Mouse (Mus musculus): ENCODE measurements around the gene Ddx39b.
"Not testable (repeated sequence)": the region's sequence is repeated elsewhere in the genome, so short reads cannot be mapped to it uniquely, and the experiment has no call there.

Gene Ddx39b

DNA sequence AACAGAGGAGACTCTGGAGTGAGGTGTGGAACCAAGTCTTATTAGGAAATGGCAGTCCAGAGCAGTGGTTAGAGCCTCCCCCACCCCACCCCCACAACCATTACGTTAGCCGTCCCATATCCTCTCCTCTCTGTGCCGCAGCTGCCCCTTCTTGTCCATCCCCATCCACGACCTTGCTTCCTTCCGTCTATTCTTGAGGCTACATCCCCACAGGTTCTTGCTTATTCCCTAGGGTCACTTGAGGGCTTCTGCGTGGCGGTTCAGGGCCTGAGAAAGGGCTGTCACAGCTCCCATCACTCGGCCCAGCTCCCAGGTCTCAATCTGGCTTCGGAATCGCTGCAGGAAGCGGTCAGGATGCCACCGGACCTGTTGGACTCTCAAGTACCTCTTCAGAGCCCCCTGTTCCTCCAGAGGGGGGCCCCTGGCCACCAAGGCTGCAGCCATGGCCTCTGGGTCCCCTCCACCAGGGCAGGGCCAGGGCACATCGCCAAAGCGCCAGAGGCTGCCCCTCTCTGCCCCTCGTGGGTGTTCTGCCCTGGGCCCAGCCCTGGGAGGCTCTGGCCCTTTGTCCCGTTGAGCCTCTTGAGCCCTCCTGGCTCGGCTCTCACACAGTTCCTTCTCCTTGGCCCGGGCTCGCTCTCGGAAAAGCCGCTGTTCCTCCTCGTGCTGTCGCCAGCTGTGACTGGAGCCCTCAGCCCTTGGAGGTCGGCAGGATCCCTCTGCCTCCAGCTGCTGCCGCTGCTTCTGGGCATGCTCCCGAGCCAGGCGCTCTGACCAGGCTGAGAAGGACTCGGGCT, 21.2 kb upstream of the Ddx39b start, which contains the start of gene Gm16181:
Gm16181 (plus strand) TSS at position 679 of the 797 bp plus-strand sequence.
- DNase-seq = peak; percentile 52

GRCm38 (mm10) chr17:35222299-35222698, 19.2 kb upstream of the Ddx39b start:
- DNase-seq = peak; percentile 63

GRCm38 (mm10) chr17:35224641-35225040, 16.9 kb upstream of the Ddx39b start:
- no peak for DNase-seq

DNA sequence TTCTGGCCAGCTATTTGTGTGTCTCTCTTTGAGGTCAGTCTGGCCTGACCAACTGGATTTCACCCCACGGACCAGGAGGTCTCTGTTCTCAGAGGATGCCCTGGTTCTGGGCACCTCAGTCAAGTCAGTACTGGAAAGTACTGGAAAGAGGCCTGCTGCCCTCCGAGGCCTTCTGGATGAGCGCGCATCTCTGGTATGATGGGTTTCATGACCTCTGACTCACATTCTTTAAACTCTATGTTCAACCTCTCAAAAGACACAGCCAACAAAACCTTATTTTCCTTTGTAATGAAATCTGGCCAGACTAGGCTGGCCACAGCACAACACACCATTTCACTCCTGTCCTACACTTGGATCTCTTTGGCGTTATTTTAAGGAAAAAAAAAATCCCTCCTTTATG, 16.1 kb upstream of the Ddx39b start:
- no peak for DNase-seq

GRCm38 (mm10) chr17:35226561-35227046, 14.9 kb upstream of the Ddx39b start:
- no peak for DNase-seq

GRCm38 (mm10) chr17:35231022-35231421, 10.5 kb upstream of the Ddx39b start:
- DNase-seq = no peak

GRCm38 (mm10) chr17:35232043-35232442, 9.5 kb upstream of the Ddx39b start:
- peak; percentile 92 for DNase-seq

GRCm38 (mm10) chr17:35232659-35233058, 8.9 kb upstream of the Ddx39b start:
- DNase-seq = no peak

GRCm38 (mm10) chr17:35233114-35233980, 8.2 kb upstream of the Ddx39b start, which contains the start of gene Atp6v1g2:
Atp6v1g2 (plus strand) TSS chr17:35233660.
- DNase-seq = peak; percentile 64

DNA sequence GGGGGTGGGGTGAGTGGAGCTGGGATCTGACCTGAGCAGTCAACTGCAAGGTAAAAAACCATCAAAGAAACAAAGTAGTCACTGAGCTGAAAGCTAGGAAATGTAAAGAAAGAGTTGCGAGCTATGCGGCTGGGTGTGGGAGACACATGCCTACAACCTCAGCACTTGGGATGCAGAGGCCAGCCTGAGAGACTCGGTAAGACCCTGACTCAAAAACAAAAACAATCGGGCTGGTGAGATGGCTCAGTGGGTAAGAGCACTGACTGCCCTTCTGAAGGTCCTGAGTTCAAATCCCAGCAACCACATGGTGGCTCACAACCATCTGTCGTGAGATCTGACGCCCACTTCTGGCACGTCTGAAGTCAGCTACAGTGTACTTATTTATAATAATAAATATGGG, 7.5 kb upstream of the Ddx39b start:
- DNase-seq = not testable (repeated sequence)

DNA sequence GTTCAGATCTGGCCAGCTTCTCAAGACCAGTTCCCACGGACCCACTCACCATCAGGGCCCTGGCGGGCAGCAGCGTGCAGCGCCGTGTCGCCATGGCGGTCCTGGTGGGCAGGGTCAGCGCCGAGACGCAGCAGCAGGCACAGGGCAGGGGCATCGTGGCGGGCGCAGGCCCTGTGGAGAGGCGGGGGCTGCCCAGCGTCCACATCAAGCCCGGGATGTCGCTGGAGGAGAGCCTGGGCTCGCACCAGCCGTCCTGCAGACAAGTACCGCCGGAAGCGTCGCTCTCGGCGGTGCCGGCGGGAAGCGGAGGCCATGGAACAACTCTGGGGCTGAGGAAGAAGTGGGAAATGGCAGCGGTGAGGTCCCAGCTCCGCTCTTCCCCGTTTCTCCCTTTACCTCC, 6.6 kb upstream of the Ddx39b start:
- DNase-seq = no peak

DNA sequence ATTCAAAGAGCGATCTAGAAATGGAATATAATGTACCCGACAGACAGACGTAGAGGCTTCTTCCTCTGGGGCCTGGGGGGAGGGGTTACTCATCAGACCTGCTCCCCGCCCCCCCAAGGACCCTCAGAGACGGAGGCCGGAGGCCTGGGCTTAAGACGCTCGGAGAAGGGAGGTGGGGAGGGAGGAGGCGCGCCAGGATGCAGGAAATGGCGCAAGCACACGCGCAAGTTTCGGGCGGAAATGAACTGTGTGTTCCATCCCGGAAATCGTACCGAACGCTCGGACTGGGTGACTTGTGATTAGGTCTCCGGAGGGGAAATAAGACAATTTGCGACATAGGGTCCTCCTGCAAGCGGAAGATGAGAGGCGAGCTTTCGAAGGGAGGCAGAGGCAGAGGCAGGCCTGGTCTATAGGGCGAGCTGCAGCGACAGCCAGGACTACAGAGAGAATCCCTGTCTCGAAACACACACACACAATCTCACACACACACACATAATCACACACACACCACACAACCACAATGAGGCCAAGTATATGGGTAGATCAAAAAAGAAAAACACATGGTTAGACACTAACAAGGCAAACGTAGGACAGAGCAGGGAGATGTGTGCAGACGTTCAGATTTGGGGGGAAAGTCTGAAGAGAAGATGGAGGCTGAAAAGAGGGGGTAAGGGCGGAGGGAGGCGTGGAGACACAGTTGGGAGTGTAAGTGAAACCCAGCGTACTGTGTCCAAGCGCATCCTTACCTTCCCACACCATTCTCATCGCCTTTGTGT, 5.7 kb upstream of the Ddx39b start, which contains the start of gene Nfkbil1:
Nfkbil1 (minus strand) TSS at position 179 of the 776 bp plus-strand sequence.
- DNase-seq = peak; percentile 96

DNA sequence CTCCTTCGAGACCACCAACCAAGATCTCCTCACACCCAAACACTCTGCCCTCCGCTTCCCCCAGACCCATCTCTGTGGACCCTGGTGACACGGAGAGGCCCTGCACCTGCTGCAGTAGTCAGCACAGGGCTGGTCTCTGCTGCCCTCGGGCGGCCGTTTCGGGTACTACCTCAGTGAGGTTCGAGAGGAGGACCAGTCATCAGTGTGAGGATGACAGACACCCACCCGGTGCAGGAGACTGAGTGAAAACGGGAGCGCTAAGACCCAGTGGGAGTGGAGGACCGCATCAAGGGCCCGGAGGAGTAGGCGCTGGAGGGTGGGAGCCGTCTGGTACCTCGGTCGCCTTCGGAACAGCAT, 5.2 kb upstream of the Ddx39b start:
- DNase-seq = peak; percentile 98

GRCm38 (mm10) chr17:35236996-35237395, 4.5 kb upstream of the Ddx39b start:
- DNase-seq = no peak

- no peak for DNase-seq
Observed at GRCm38 (mm10) chr17:35237504-35237903, 4.0 kb upstream of the Ddx39b start.

DNA sequence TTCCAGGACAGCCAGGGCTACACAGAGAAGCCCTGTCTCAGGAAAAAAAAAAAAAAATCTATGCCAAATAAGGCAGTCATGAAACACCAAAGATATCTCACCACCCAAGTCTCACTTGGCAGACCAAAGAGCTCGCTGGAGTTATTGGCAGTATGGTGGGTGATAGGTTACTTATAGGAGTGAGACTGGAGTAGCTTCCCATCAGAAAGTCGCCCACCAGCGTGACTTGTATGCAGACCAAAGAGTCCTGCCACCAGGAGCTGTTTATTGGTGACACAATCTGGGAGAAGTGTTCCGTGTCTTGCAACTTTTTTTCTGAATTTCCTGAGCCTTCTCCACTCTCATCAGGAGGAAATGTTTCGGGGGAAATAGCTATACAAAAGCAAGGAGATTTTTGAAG, 1.8 kb upstream of the Ddx39b start:
- no peak for DNase-seq

GRCm38 (mm10) chr17:35240384-35241304, 902 bp upstream of the Ddx39b start:
- no peak for DNase-seq

GRCm38 (mm10) chr17:35242015-35242941, 732 bp downstream of the Ddx39b start:
- DNase-seq = peak; percentile 73

- peak; percentile 51 for DNase-seq
Observed at GRCm38 (mm10) chr17:35243086-35243485, 1.5 kb downstream of the Ddx39b start.

- DNase-seq = no peak
Observed at GRCm38 (mm10) chr17:35244999-35245398, 3.5 kb downstream of the Ddx39b start.

Measured in lung, postnatal 36 days (tissue).